Mouse (Mus musculus): ENCODE results near the gene Il4. TPM values are rescaled to one million over a fixed set of nuclear protein-coding genes. Genes with fewer than 3 reads are reported as not detected.

The Il4 gene
- polyA plus RNA-seq, 1 experiment: not detected

GRCm38 (mm10) chr11:53622440-53622806 lies 4.0 kb upstream of the Il4 start:
- Histone ChIP-seq H3K4me3 (replicated peaks; ENCODE audit: insufficient read depth, low read depth, low read length) (no peak overlapping the region), H3K4me1 (ENCODE audit: control insufficient read depth, insufficient read depth, low read length) (no peaks in the 10 kb centered on the region), H3K27me3 (ENCODE audit: control insufficient read depth, insufficient read depth, low read length) (no peaks in the 10 kb centered on the region), H3K27ac (ENCODE audit: insufficient read depth, low read length) (no peak overlapping the region)
- WGBS: 66% methylated on average over 6 of the region's 6 CpGs
- TF ChIP-seq POLR2A (IDR thresholded peaks at IDR 0.05; ENCODE audit: borderline replicate concordance, insufficient read depth, low read length): no peak
- TF ChIP-seq CTCF (IDR thresholded peaks at IDR 0.05; ENCODE audit: borderline replicate concordance, insufficient read depth, low read depth, low read length): no peak
- no peak for DNase-seq

GRCm38 (mm10) chr11:53621582-53622439 lies 3.3 kb upstream of the Il4 start:
- no peak for TF ChIP-seq CTCF (IDR thresholded peaks at IDR 0.05; ENCODE audit: borderline replicate concordance, insufficient read depth, low read depth, low read length)
- TF ChIP-seq POLR2A (IDR thresholded peaks at IDR 0.05; ENCODE audit: borderline replicate concordance, insufficient read depth, low read length): no peak
- 92% methylated on average over 11 of the region's 11 CpGs for WGBS
- Histone ChIP-seq H3K4me1 (ENCODE audit: control insufficient read depth, insufficient read depth, low read length) (no peaks in the 10 kb centered on the region), H3K27ac (ENCODE audit: insufficient read depth, low read length) (no peak overlapping the region), H3K27me3 (ENCODE audit: control insufficient read depth, insufficient read depth, low read length) (no peaks in the 10 kb centered on the region), H3K4me3 (replicated peaks; ENCODE audit: insufficient read depth, low read depth, low read length) (no peak overlapping the region)
- DNase-seq: no peak

- 86% methylated on average over 4 of the region's 4 CpGs for WGBS
- H3K4me1 ChIP-seq (ENCODE audit: control insufficient read depth, insufficient read depth, low read length): no peaks in the 10 kb centered on the region
- no peaks in the 10 kb centered on the region for H3K27me3 ChIP-seq (ENCODE audit: control insufficient read depth, insufficient read depth, low read length)
- TF ChIP-seq POLR2A (IDR thresholded peaks at IDR 0.05; ENCODE audit: borderline replicate concordance, insufficient read depth, low read length) (no peak), CTCF (IDR thresholded peaks at IDR 0.05; ENCODE audit: borderline replicate concordance, insufficient read depth, low read depth, low read length) (no peak)
- H3K4me3 ChIP-seq (replicated peaks; ENCODE audit: insufficient read depth, low read depth, low read length): no peak overlapping the region
- no peak overlapping the region for H3K27ac ChIP-seq (ENCODE audit: insufficient read depth, low read length)
- no peak for DNase-seq
These were observed 1.6 kb upstream of the Il4 start for GRCm38 (mm10) chr11:53620094-53620493.

DNA sequence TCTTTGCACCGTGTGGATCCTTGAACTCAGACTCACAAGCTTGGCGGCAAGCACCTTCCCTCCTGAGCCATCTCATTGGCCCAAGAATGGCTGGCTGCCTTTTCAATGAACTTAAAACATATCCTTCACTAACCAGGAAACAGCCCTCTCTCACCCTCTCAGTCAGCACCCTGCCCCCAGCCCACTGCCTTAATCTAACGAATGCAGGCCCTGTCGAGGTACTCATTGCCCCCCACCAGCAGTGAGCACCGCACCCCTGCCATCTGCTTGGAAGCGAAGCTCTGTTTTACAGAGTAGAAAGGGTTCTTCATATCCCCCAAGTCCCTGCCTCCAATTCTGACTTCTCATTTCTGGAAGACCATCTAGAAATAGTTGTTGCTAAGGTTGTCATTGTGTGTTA lies 959 bp upstream of the Il4 start:
- WGBS: 58% methylated on average over 6 of the region's 6 CpGs
- no peaks in the 10 kb centered on the region for H3K27me3 ChIP-seq (ENCODE audit: control insufficient read depth, insufficient read depth, low read length)
- no peak overlapping the region for H3K4me3 ChIP-seq (replicated peaks; ENCODE audit: insufficient read depth, low read depth, low read length)
- H3K4me1 ChIP-seq (ENCODE audit: control insufficient read depth, insufficient read depth, low read length): no peaks in the 10 kb centered on the region
- no peak overlapping the region for H3K27ac ChIP-seq (ENCODE audit: insufficient read depth, low read length)
- TF ChIP-seq POLR2A (IDR thresholded peaks at IDR 0.05; ENCODE audit: borderline replicate concordance, insufficient read depth, low read length) (no peak), CTCF (IDR thresholded peaks at IDR 0.05; ENCODE audit: borderline replicate concordance, insufficient read depth, low read depth, low read length) (no peak)
- no peak for DNase-seq

DNA sequence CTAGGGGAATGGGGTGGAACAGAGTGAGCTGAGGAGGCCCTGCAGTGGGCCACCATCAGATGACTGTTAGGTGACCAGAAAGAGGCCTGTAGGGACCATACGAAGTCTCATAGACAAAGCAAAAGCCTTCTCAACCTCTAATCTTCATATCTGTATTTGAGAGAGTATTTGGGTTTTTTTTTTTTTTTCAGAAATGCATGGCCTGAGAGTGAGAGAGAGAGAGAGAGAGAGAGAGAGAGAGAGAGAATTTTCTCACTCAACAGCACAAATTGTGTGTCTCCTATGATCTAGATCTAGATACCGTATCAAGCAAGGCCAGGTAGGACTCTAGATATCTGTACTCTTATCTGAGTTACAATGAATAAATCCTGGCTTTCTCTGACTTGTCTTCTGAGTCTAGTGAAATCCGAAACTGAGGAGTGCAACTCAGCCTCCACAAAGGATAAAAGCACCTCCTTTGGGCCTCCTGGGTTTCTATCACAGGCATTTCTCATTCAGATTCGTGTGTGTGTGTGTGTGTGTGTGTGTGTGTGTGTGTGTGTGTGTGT lies 833 bp downstream of the Il4 start:
- TF ChIP-seq POLR2A (IDR thresholded peaks at IDR 0.05; ENCODE audit: borderline replicate concordance, insufficient read depth, low read length) (no peak), CTCF (IDR thresholded peaks at IDR 0.05; ENCODE audit: borderline replicate concordance, insufficient read depth, low read depth, low read length) (no peak)
- no peak overlapping the region for H3K27ac ChIP-seq (ENCODE audit: insufficient read depth, low read length)
- H3K27me3 ChIP-seq (ENCODE audit: control insufficient read depth, insufficient read depth, low read length): no peaks in the 10 kb centered on the region
- H3K4me3 ChIP-seq (replicated peaks; ENCODE audit: insufficient read depth, low read depth, low read length): no peak overlapping the region
- H3K4me1 ChIP-seq (ENCODE audit: control insufficient read depth, insufficient read depth, low read length): no peaks in the 10 kb centered on the region
- 64% methylated on average over 4 of the region's 4 CpGs for WGBS
- DNase-seq: no peak

- TF ChIP-seq POLR2A (IDR thresholded peaks at IDR 0.05; ENCODE audit: borderline replicate concordance, insufficient read depth, low read length) (no peak), CTCF (IDR thresholded peaks at IDR 0.05; ENCODE audit: borderline replicate concordance, insufficient read depth, low read depth, low read length) (no peak)
- DNase-seq: no peak
- Histone ChIP-seq H3K27ac (ENCODE audit: insufficient read depth, low read length) (no peak overlapping the region), H3K4me1 (ENCODE audit: control insufficient read depth, insufficient read depth, low read length) (no peaks in the 10 kb centered on the region), H3K27me3 (ENCODE audit: control insufficient read depth, insufficient read depth, low read length) (no peaks in the 10 kb centered on the region), H3K4me3 (replicated peaks; ENCODE audit: insufficient read depth, low read depth, low read length) (no peak overlapping the region)
- WGBS: 83% methylated on average over 8 of the region's 8 CpGs
These were observed 1.5 kb downstream of the Il4 start for GRCm38 (mm10) chr11:53616748-53617558.

GRCm38 (mm10) chr11:53615575-53615974 lies 2.9 kb downstream of the Il4 start:
- Histone ChIP-seq H3K4me1 (ENCODE audit: control insufficient read depth, insufficient read depth, low read length) (no peaks in the 10 kb centered on the region), H3K27ac (ENCODE audit: insufficient read depth, low read length) (no peak overlapping the region), H3K27me3 (ENCODE audit: control insufficient read depth, insufficient read depth, low read length) (no peaks in the 10 kb centered on the region), H3K4me3 (replicated peaks; ENCODE audit: insufficient read depth, low read depth, low read length) (no peak overlapping the region)
- no peak for DNase-seq
- WGBS: 84% methylated on average over 8 of the region's 8 CpGs
- TF ChIP-seq CTCF (IDR thresholded peaks at IDR 0.05; ENCODE audit: borderline replicate concordance, insufficient read depth, low read depth, low read length) (no peak), POLR2A (IDR thresholded peaks at IDR 0.05; ENCODE audit: borderline replicate concordance, insufficient read depth, low read length) (no peak)
